Mouse (Mus musculus): ENCODE results near the gene Pcnx. TPM values are rescaled to one million over a fixed set of nuclear protein-coding genes. Genes with fewer than 3 reads are reported as not detected.

Gene Pcnx
- 10 to 100 TPM in 1 of 2 experiments, 1 to 10 TPM in 1; 7.0 to 16.3 TPM for polyA plus RNA-seq (2012; fragmentation: generic; extraction: Trizol)

GRCm38 (mm10) chr12:81859351-81860307, at the start of gene Pcnx:
Pcnx (plus strand) TSS chr12:81860023.

Other genes with a start within 250 kb of the Pcnx start
- gene Ttc9, start 228.8 kb upstream of the Pcnx start, polyA plus RNA-seq (2012; fragmentation: generic; extraction: Trizol): under 1 TPM; 0.45 to 0.98 TPM
- under 1 TPM in 1 of 2 experiments, not detected in 1; 0.01 TPM for gene Map3k9, start 78.8 kb upstream of the Pcnx start, polyA plus RNA-seq (2012; fragmentation: generic; extraction: Trizol)